Mouse (Mus musculus) frontal cortex, adult 2 months (tissue): Measurements from ENCODE around the gene Tnk2. TPM values are rescaled to one million over a fixed set of nuclear protein-coding genes. Genes with fewer than 3 reads are reported as not detected.
A peak's percentile ranks its signal among the peaks of the same experiment; 100 is the strongest.

ENCODE experiments used
- DNase-seq, 2 experiments: peaks; one replicate each; pipeline ENCODE4 v3.0.0; 2022; ENCODE audit warnings: low spot score in 1 of 2; ENCODE audit errors: extremely low spot score in 1 of 2
- polyA plus RNA-seq: library from polyadenylated mRNA; depleted of rRNA; stranded (reverse); fragments of >200 nt; gene quantifications from 2 replicates; pipeline ENCODE4 v1.2.3, GENCODE M21; 2012; rRNA removed

Tnk2 gene
- polyA plus RNA-seq, 1 experiment = 175 TPM

DNA sequence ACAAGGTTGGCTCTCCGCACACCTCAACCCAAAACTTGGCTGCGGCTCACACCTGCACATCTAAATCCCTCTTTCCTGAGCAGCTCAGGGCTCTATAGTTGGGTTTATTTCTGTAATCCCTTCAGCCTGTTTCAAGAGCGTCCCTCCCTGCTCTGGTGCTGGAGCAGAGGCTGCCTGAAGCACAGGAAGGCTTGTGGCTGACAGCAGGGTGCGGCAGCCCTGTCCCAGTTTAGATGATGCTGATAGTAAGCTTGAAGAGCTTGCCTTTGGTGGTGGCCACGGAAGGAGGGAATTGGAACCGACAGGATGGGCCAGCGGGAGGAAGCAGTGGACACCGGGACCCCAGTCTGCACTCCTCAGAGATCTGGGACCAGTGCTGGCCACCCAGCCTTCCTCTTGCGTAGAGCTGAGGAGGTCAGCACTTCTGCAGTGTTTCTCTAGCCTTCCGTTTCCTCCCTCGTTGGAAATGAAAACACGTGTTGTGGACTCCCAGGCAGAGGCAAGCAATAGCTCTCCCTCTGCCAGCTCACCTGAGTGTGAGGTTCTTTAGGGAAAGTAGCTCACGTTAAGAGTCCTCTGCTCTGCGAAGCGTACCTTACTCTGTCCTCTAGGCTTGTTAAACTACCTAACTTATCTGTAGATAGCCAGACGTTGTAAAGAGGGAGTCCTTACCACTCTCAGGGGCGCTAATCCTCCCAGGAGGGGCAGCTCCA, 63.6 kb downstream of the Tnk2 start:
- no peak for DNase-seq

DNA sequence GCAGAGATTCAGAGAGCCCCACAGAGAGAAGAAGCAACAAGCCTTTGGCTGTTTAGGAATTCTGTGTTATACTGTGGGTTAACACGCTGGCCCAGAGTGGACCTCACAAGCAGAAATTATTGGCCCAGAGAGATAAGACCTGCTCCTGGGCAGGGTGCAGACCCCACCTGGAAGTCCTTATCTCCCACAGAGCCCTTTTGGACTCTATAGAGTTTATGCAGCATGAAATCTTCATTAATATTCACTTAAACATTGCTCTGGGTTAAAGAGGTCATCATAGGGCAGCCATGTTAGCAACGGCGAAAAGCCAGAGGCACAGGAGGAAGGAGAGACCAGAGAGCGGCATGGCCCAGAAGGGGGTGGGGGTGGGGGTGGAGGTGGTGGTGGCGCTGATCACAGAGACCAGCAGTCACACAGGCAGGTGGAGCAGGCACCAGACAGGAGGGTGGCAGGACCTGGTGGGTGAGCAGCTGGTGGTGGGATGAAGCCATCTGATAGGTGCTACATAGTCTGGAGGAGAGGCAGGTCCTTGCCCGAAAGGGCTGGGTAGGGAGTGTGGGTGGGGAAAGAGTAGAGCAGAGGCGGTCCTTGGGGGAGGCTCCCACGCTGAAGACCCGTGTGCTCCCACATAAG, 64.3 kb downstream of the Tnk2 start:
- DNase-seq = no peak

DNA sequence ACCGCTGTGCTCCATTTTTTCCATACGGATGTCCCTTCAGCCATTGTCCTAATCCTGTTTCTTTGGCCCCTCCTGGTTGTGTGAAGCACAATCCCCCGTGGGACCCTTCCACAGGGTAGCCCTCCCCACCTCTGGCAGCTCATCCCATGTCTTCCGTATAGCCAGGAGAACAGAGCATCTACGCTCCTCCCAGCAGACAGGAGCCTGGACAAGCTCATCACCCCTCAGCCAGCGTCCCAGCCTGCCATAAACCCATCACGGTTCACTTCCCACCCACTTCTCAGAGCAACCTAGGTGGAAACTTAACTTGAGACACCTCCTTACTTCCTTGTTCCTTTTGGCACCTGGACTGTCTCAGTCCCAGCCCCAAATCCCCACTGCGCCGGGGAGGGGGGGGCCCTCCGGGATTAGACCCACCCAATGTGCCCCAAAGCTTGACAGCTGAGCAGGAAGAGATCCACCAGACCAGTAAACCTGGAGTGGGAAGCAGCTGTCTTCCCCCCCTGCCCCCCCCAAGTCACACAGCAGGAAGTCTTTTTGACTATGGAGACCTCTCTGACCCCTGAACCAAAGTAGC, 64.9 kb downstream of the Tnk2 start:
- DNase-seq = no peak

DNA sequence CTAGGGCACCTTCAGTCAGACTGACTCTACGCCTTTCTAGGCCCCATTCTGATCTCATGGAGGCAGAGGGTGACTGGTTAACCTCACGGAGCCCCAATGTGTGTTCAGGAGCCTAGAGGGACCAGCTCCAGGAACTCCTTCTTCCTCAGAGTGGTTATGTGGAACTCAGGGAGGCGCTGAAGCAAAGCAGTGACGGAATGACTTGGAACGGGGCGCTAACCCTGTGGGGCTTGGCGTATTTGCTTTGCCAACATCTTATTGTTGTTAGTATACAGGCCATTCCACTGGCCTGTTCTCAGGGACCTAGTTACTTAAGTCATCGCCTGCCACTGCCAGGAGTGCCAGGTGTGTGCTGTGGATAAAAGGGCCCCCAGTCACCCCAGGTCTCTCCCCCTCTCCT, 65.4 kb downstream of the Tnk2 start:
- DNase-seq = no peak

DNA sequence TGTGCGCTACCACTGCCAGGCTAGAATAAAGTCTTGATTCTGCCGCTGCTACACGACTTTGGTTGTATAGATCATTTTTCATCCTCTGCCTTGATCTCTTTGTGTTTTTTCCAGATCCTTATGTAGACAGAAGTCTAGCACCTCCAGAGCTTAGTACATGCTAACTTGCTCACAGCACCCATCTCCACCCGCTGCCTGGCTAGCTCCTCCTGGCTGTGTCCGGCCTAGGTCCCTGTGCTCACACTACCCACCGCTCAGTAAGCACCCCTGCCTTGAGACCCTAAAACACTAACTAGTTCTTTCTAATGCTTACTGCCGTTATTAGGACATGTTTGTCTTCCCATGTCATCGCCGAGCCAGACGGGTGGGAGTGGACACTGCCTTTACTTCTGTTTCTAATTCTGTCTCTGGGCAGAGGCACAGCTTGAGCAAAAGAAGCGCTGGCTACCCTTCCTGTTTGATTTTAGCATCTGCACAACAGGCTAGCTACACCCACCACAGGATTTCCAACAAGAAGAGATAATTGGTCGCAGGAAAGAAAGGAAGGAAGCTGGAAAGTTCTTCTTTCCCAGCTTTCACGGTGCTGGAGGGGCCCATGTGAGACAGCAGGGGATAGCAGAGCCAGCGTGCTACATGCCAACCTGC, 66.9 kb downstream of the Tnk2 start:
- peak in 1 of 2 experiments; percentile 31 for DNase-seq

DNA sequence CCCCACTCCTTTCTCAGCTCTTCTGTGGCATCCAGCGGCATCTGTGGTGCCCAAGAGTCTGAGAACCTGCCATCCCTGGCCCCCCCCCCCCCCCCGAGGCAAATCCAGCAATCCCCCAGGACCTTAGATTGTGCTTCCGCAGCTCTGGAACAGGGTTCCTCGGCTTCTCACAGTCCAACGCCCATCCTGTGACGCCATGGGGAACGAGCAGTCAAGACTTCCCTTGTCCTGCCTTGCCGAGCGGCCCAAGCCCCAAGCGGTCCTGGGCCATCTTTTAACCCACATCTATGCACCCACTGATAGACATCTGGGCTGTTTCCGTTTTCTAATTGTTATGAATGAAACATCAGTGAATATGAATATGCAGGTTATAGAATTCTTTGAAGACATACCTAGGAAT, 68.5 kb downstream of the Tnk2 start:
- no peak for DNase-seq

DNA sequence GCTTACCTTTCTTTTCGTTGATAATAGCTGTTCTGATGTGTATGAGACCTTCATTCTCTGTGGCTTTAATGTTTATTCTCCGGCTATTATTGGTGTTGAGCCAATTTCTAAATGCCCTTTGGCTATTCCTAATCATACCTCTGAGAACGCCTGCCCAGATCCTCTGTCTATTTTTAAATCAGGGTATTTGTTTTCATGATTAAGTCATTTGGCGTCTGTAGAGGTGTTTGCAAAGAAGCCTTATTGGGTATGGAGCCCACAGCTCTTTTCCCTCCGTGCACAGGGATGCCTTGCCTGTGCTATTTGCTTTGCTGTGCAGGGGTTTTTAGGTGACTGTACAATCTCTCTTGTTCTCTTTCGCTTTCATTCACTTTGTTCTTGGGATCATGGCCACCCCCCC, 69.9 kb downstream of the Tnk2 start:
- no peak for DNase-seq

DNA sequence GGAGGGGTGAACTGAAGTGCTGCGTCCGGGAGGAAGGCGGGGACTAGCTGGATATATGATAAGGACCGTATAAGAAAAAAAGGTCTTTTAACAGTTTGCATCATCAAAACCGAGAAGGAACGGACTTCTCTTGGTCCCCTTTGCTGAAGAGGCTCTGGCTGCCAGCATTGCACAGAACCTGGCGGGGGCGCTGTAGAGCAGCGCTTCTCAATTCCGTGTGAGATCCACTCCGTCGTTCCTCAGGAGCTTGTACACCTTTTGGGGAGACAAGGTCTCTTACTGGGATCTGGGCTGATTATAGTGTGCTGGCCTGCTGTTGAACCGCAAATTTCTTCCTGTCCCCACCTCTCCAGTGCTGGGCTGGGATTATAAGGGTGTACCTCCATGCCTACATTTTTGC, 71.7 kb downstream of the Tnk2 start:
- DNase-seq = no peak

DNA sequence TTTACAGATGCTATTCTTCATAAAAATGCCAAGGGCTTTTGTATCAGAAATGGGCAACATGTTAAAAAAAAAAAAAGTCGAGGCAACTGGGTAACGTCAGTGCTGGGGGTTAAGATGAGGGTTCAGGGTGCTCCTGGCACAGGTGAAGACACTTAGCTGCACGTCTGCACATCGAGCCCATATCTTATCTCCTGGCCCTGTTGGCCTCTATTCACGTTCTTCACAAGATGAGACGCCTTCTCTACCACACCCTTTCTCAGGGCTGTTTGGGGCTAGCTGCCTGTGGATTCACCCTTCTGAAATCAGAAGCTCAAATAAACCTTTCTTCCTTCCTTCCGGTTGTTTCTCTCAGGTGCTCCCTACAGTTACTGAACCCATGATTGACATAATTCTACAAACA, 79.5 kb downstream of the Tnk2 start:
- DNase-seq = no peak

DNA sequence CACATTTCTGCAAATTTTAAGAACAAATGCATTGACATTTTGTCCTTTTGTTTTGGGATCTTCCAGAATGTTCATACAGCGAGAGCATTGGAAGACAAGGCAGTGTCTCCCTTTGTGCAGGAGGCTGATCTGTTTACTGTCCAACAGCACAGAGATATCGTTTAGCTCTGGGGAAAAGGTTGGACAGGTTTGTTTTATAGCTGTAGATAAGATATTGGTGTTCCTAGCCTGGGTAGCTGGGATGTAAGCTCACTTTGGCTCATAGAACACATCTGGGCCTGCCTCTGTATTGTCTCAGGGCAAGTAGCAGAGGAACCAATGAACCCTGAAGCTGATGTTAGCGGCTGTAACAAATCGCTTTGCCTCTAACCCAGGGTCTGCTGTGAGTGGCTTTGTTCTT, 80.1 kb downstream of the Tnk2 start:
- no peak for DNase-seq

DNA sequence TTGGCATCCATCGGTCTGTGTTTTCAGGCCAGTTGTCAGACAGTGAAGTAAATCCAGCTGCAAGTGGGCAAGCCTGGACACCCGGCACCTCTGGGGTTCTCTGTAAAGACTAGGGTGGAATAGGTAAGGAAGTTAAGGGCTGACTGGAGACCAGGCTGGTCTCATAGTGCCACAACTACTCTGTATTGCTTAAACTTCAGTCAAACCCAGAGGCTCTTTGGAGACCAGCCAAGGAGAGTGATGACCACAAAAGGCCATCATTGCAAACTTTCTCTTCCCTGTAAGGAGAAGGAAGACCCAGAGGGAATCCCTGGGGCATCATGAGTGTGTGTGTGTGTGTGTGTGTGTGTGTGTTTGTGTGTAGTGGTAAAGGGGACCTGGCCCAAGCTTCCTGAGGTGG, 80.6 kb downstream of the Tnk2 start:
- DNase-seq = no peak

DNA sequence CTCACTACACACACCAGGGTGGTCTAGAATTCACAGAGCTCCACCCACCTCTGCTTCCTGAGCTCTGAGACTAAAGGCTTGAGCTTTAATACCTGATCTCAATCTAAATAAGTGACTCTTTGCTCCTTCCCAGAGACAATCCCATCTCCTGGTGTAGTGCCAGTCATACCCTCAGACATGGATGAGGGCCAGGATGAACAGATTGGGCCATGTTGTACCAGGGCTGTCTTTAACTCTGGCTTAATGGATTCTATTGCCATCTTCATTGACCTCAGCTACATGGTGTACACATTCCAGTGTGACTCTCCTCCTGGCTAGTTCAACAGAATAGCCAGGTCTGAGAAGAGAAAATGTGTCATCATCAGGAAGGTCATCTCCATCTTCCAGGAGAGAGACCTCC, 82.8 kb downstream of the Tnk2 start:
- DNase-seq = no peak

DNA sequence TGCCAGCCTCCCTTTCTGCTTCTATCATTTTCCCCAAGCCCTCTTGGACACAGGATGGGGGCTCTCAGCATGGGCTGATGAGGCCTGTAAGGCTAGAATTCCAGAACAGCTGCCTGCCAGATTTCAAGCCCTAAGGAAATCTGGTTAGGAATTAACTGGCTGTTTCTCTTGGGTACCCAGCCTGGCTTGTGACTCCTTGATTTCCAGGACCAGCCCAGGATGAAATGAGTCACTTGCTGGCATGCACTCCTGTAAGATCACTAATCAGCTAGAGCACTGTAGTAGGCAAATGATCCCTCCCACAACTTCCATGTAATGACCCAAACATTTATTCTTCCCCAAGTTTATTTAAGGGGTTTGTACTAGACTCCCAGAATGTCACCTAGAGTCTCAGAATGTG, 84.6 kb downstream of the Tnk2 start:
- DNase-seq = no peak

DNA sequence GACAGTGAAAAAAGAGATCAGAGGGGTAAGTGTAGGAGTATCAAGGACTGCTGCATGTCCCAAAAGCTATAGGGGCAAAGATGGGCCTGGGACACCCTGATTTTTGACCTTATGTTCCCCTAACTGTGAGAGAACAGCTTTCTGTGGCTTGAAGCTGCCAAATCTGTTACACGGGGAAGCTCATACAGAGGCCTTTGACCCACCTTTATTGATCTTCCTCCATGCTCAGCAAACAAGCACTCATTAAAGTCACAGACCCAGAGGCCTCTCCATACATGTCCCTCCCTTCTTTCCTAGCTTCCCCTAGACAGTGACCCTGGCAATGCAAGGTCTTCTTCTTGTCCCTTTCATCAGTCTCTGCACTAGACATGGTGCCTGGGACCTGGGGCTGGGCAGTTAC, 85.1 kb downstream of the Tnk2 start:
- DNase-seq = no peak

Other genes starting within 250 kb of the Tnk2 start
- gene Tm4sf19, start 243.4 kb upstream of the Tnk2 start, polyA plus RNA-seq = 0.08 TPM in 1 of 2 replicates, not detected in the other
- gene Tctex1d2, start 224.2 kb upstream of the Tnk2 start, polyA plus RNA-seq = 24.6 and 27.7 TPM in 2 replicates
- 24.5 and 24.6 TPM in 2 replicates for gene Pcyt1a, start 213.0 kb upstream of the Tnk2 start, polyA plus RNA-seq
- gene Slc51a, start 156.0 kb upstream of the Tnk2 start, polyA plus RNA-seq = 0.04 TPM in 1 of 2 replicates, not detected in the other
- not detected in 2 replicates for gene Zdhhc19, start 147.6 kb upstream of the Tnk2 start, polyA plus RNA-seq
- 86.9 and 96.3 TPM in 2 replicates for gene Tfrc, start 35.0 kb upstream of the Tnk2 start, polyA plus RNA-seq
- gene Muc4, start 92.0 kb downstream of the Tnk2 start, polyA plus RNA-seq = 0.02 and 0.08 TPM in 2 replicates
- gene Muc20, start 153.6 kb downstream of the Tnk2 start, polyA plus RNA-seq = 0.04 TPM in 1 of 2 replicates, not detected in the other
- not detected in 2 replicates for gene Smbd1, start 166.6 kb downstream of the Tnk2 start, polyA plus RNA-seq
- 49.8 and 54.7 TPM in 2 replicates for gene Fyttd1, start 233.6 kb downstream of the Tnk2 start, polyA plus RNA-seq
- 75.0 and 76.5 TPM in 2 replicates for gene Rubcn, start 233.9 kb downstream of the Tnk2 start, polyA plus RNA-seq